Mouse (Mus musculus) limb, embryonic 11.5 days (tissue): ENCODE data around the gene Gm48551. TPM values are rescaled to one million over a fixed set of nuclear protein-coding genes. Genes with fewer than 3 reads are reported as not detected.

Experiments used
- ATAC-seq: fragments of 200-750 bp; cut with Nextera tagmentation; 2 replicates; pipeline ENCODE4 v1.8.0; 2017; ENCODE audit warnings: low read depth; ENCODE audit not compliant: insufficient number of reproducible peaks, low FRiP score, low TSS enrichment
- DNase-seq: peaks from one replicate; pipeline ENCODE4 v3.0.0-alpha.2; 2015; ENCODE audit warnings: low spot score
- H3K27ac ChIP-seq: fragments of 300-500 bp; sonication (generic); replicated peaks from 2 replicates; pipeline ENCODE4 v1.5.1; 2014; ENCODE audit warnings: low read depth, mild to moderate bottlenecking, low read length
- H3K27me3 ChIP-seq: fragments of 300-500 bp; sonication (generic); 2 replicates; pipeline ENCODE4 v1.6.1; 2014; ENCODE audit warnings: mild to moderate bottlenecking, low read length, mixed read lengths; ENCODE audit not compliant: control insufficient read depth, insufficient read depth
- H3K36me3 ChIP-seq: fragments of 300-500 bp; sonication (generic); 2 replicates; pipeline ENCODE4 v1.6.1; 2014; ENCODE audit warnings: mild to moderate bottlenecking, low read length, moderate library complexity, mixed read lengths; ENCODE audit not compliant: control insufficient read depth, insufficient read depth
- H3K4me1 ChIP-seq: fragments of 300-500 bp; sonication (generic); 2 replicates; pipeline ENCODE4 v1.6.1; 2014; ENCODE audit warnings: low read length, mixed read lengths; ENCODE audit not compliant: control insufficient read depth, insufficient read depth
- H3K4me2 ChIP-seq: fragments of 300-500 bp; sonication (generic); 2 replicates; pipeline ENCODE4 v1.6.1; 2014; ENCODE audit warnings: low read depth, mild to moderate bottlenecking, moderate library complexity; ENCODE audit not compliant: severe bottlenecking
- H3K4me3 ChIP-seq: fragments of 300-500 bp; sonication (generic); 2 replicates; pipeline ENCODE4 v1.5.1; 2014; ENCODE audit warnings: low read depth, low read length
- H3K9ac ChIP-seq: fragments of 300-500 bp; sonication (generic); 2 replicates; pipeline ENCODE4 v1.6.1; 2014; ENCODE audit warnings: mild to moderate bottlenecking, low read length
- H3K9me3 ChIP-seq: fragments of 300-500 bp; sonication (generic); 2 replicates; pipeline ENCODE4 v1.6.1; 2016; ENCODE audit warnings: low read length; ENCODE audit not compliant: control insufficient read depth
- WGBS: fragments of 180-500 bp; shearing (Covaris S2); extraction: QIAGEN DNeasy Blood & Tissue Kit; methylation state at CpG from one replicate; pipeline ENCODE4 v1.1.7; 2014; 5-methylcytosine and 5-hydroxymethylcytosine counted together
- polyA plus RNA-seq: library from polyadenylated mRNA; unstranded; fragments of >200 nt; fragmentation: Nextera tagmentation; extraction: Ambion mirVana; gene quantifications from 2 replicates; pipeline ENCODE4 v1.2.1, GENCODE M21; 2014

Gm48551 gene
- polyA plus RNA-seq, 1 experiment from 2014 or later, result 2.1 TPM

- Histone ChIP-seq H3K27ac (peak overlapping the region; percentile 30; the same call in 1 of the 2 replicates), H3K9ac (peak overlapping the region; percentile 52), H3K4me1 (peaks cover 49% of the 10 kb centered on the region), H3K27me3 (no peaks in the 10 kb centered on the region), H3K36me3 (no peaks in the 10 kb centered on the region), H3K9me3 (no peaks in the 10 kb centered on the region), H3K4me3 (peak overlapping the region; percentile 28), H3K4me2 (peak overlapping the region; percentile 72)
- 2% methylated on average over 18 of the region's 26 CpGs for WGBS
- DNase-seq, result peak; percentile 83
- ATAC-seq, result peak; percentile 70
Observed at GRCm38 (mm10) chr10:81416581-81417226, 32.4 kb downstream of the Gm48551 start.

GRCm38 (mm10) chr10:81417227-81418215 is 33.3 kb downstream of the Gm48551 start:
- peaks cover 49% of the 10 kb centered on the region for H3K4me1 ChIP-seq
- peak overlapping the region; percentile 72 for H3K4me2 ChIP-seq
- DNase-seq, result no peak
- H3K4me3 ChIP-seq, result peak overlapping the region; percentile 28
- H3K36me3 ChIP-seq, result no peaks in the 10 kb centered on the region
- no peaks in the 10 kb centered on the region for H3K9me3 ChIP-seq
- ATAC-seq, result no peak
- no peak overlapping the region; the same call in 1 of the 2 replicates for H3K27ac ChIP-seq
- WGBS, result 45% methylated on average over 12 of the region's 12 CpGs
- H3K9ac ChIP-seq, result peak overlapping the region; percentile 52
- no peaks in the 10 kb centered on the region for H3K27me3 ChIP-seq

- Histone ChIP-seq H3K9ac (no peak overlapping the region), H3K9me3 (no peaks in the 10 kb centered on the region), H3K27ac (no peak overlapping the region), H3K36me3 (no peaks in the 10 kb centered on the region), H3K4me1 (peaks cover 46% of the 10 kb centered on the region), H3K27me3 (no peaks in the 10 kb centered on the region), H3K4me2 (no peak overlapping the region), H3K4me3 (no peak overlapping the region)
- no peak for ATAC-seq
- DNase-seq, result no peak
- 39% methylated on average over 11 of the region's 11 CpGs for WGBS
Observed at GRCm38 (mm10) chr10:81418216-81419070, 34.2 kb downstream of the Gm48551 start.

GRCm38 (mm10) chr10:81419111-81419928 is 35.1 kb downstream of the Gm48551 start:
- Histone ChIP-seq H3K27ac (no peak overlapping the region), H3K4me1 (peaks cover 37% of the 10 kb centered on the region), H3K4me2 (no peak overlapping the region), H3K36me3 (no peaks in the 10 kb centered on the region), H3K9me3 (no peaks in the 10 kb centered on the region), H3K9ac (no peak overlapping the region), H3K4me3 (no peak overlapping the region), H3K27me3 (no peaks in the 10 kb centered on the region)
- WGBS, result 90% methylated on average over 10 of the region's 10 CpGs
- no peak for ATAC-seq
- no peak for DNase-seq

GRCm38 (mm10) chr10:81420191-81420767 is 36.0 kb downstream of the Gm48551 start:
- no peak overlapping the region for H3K4me2 ChIP-seq
- H3K4me3 ChIP-seq, result no peak overlapping the region
- peaks cover 9% of the 10 kb centered on the region for H3K27me3 ChIP-seq
- H3K36me3 ChIP-seq, result no peaks in the 10 kb centered on the region
- H3K27ac ChIP-seq, result no peak overlapping the region
- peaks cover 32% of the 10 kb centered on the region for H3K4me1 ChIP-seq
- H3K9me3 ChIP-seq, result no peaks in the 10 kb centered on the region
- DNase-seq (no peak), ATAC-seq (no peak)
- no peak overlapping the region for H3K9ac ChIP-seq
- 87% methylated on average over 40 of the region's 40 CpGs for WGBS

DNA sequence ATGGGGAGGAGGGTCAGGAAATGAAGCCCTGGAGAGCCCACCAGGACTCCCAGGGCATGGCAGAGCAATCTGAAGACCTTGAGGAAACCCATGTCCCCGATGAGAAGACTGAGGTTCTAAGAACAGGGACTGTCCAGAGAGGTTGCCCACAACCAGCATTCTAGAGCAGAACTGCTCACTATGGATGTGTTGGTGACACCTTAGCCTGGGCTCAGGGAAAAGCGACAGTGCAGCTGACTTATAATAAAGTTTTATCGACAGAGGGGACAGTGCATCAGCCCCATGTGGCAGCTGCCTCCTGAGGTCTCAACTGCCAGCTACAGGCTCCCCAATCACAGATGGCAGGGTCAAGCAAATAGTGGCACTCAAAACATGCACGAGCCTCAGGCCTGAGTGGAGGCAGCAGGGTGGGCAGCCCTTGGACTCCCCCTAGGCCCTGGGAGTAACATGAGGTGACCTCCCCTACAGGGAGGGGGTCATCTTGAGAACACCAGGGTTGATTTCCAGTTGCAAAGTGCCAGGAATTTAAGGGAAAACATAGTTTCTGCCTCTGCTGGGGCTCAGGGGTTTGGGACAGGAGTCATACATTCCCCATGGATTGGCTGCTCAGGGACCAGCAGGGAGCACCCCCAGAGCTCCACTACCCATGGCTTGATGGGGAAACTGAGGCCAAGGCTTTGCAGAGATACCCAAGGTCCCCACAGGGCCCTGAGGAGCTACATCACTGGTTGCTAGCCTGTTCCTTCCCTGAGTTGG is 37.0 kb downstream of the Gm48551 start:
- H3K9ac ChIP-seq, result no peak overlapping the region
- H3K36me3 ChIP-seq, result no peaks in the 10 kb centered on the region
- no peak overlapping the region for H3K4me3 ChIP-seq
- no peak overlapping the region for H3K4me2 ChIP-seq
- no peak overlapping the region for H3K27ac ChIP-seq
- H3K27me3 ChIP-seq, result peaks cover 17% of the 10 kb centered on the region
- WGBS, result 80% methylated on average over 4 of the region's 4 CpGs
- no peaks in the 10 kb centered on the region for H3K9me3 ChIP-seq
- DNase-seq (no peak), ATAC-seq (no peak)
- peaks cover 25% of the 10 kb centered on the region for H3K4me1 ChIP-seq

GRCm38 (mm10) chr10:81421797-81422100 is 37.5 kb downstream of the Gm48551 start:
- Histone ChIP-seq H3K4me1 (peaks cover 26% of the 10 kb centered on the region), H3K27ac (no peak overlapping the region), H3K4me3 (no peak overlapping the region), H3K9ac (no peak overlapping the region), H3K36me3 (no peaks in the 10 kb centered on the region), H3K4me2 (no peak overlapping the region), H3K27me3 (peaks cover 21% of the 10 kb centered on the region), H3K9me3 (no peaks in the 10 kb centered on the region)
- WGBS, result 65% methylated on average over 5 of the region's 5 CpGs
- ATAC-seq (no peak), DNase-seq (no peak)
